Mouse (Mus musculus) CH12.LX (cell line): ENCODE measurements at regions not wholly inside any gene's neighbourhood (a gene's known extent, or its start where the extent isn't known, plus 50 kb on each side); places are given as distances from the start of the nearest gene placed in this dataset.

Source experiments
- CTCF ChIP-seq, 2 experiments: IDR thresholded peaks in 1 of 2; conservative IDR thresholded peaks in 1 of 2; 2 replicates each; pipeline ENCODE4 v1.5.1; 2011 to 2012; ENCODE audit warnings: low read depth in 2 of 2, low read length in 2 of 2, improper control_type of control experiment in 1 of 2, inconsistent platforms in 1 of 2, mild to moderate bottlenecking in 1 of 2, moderate library complexity in 1 of 2
- KAT2A ChIP-seq: IDR thresholded peaks from 2 replicates; pipeline ENCODE4 v1.6.1; 2012; ENCODE audit warnings: low read length, improper control_type of control experiment, inconsistent platforms; ENCODE audit not compliant: insufficient replicate concordance
- POLR2A ChIP-seq: IDR thresholded peaks from 2 replicates; pipeline ENCODE4 v1.6.1; 2011; ENCODE audit warnings: low read depth, mild to moderate bottlenecking, improper control_type of control experiment, low read length
- SIN3A ChIP-seq: IDR thresholded peaks from 2 replicates; pipeline ENCODE4 v1.6.1; 2012; ENCODE audit warnings: low read length, improper control_type of control experiment, inconsistent platforms
- SMC3 ChIP-seq: IDR thresholded peaks from 2 replicates; pipeline ENCODE4 v1.6.1; 2011; ENCODE audit warnings: low read depth, low read length, improper control_type of control experiment
- TCF12 ChIP-seq: IDR thresholded peaks from 2 replicates; pipeline ENCODE4 v1.6.1; 2014; ENCODE audit warnings: low read depth, mild to moderate bottlenecking, inconsistent platforms, low read length, improper control_type of control experiment
- ZMIZ1 ChIP-seq: IDR thresholded peaks from 2 replicates; pipeline ENCODE4 v1.6.1; 2012; ENCODE audit warnings: low read depth, mild to moderate bottlenecking, inconsistent platforms, low read length, improper control_type of control experiment

DNA sequence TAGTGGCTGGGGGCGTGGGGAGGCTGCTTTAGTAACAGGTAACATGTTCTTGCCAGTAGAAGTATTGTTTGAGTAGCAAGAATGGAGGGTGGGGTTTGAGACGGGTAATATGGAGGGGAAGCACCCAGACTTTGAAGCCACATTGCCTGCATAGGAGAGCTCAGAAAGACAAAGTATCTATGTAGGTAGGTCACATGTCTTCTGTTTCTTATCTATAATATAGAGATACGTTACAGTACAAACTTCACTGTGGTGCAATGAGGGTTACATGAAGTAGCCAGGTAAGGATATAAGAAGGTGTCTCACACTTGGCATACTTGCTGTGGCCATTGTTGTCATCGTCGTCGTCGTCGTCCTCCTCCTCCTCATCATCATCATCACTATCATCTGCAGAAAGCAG lies 77.6 kb upstream of the Slco3a1 start:
- TF ChIP-seq ZMIZ1 (no peak), CTCF (conservative IDR thresholded peaks at IDR 0.05 in 1 of 2, IDR thresholded peaks at IDR 0.05 in 1 of 2; ENCODE audit: low read depth in 2 of 2, low read length in 2 of 2) (no peak), POLR2A (no peak), KAT2A (no peak), SIN3A (no peak), SMC3 (no peak), TCF12 (no peak)
